Comparison of ENCODE assay signal across 26 mouse cellular contexts in the genomic region with DNA sequence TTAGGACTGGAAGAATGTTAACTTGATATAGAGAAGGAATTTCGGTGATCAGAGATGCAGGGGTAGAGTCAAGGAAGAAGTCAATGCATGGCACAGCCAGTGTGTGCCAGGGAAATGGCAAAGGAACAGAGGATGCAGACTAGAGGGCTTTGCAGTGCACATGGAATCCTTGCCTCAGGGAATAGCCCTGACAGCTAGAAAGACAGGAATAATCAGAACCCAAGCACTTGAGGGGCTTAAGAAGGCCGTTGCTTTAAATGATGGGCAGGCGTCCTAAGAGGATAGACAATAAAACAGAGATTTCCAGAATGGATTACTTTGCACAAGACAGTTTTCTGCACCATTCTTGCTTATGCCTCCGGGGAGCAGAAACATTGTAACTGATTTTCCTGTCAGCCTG.
A peak's percentile ranks its signal among the peaks of the same experiment; 100 is the strongest.
DNase-seq lines count a peak whose midpoint lies in the region; ATAC-seq and TF ChIP-seq lines count a peak whose summit lies in the region.
"Had no signal": no experiment of that assay in that cellular context is flagged by ENCODE, and none has a peak within 500 bp of the region (broad histone marks: within the 10 kb centered on the region; RNA-seq: fewer than 3 reads in every experiment).

No protein-coding gene starts in this region.

- no peak overlapping the region for H3K9ac ChIP-seq in midbrain, embryonic 11.5 days (ENCODE audit: low read length)
- no peak overlapping the region for H3K9ac ChIP-seq in midbrain, embryonic 14.5 days (replicated peaks; ENCODE audit: low read length)
- H3K9ac ChIP-seq: embryonic facial prominence, embryonic 12.5 days; embryonic facial prominence, embryonic 15.5 days; forebrain, postnatal 0 days; heart, embryonic 15.5 days; hindbrain, embryonic 13.5 days had no signal

- no peaks in the 10 kb centered on the region for H3K4me1 ChIP-seq in midbrain, embryonic 11.5 days (ENCODE audit: control insufficient read depth, insufficient read depth, low read length)
- H3K4me1 ChIP-seq in midbrain, embryonic 10.5 days: no peaks in the 10 kb centered on the region
- H3K4me1 ChIP-seq in midbrain, embryonic 14.5 days (ENCODE audit: control insufficient read depth, insufficient read depth, low read length): no peaks in the 10 kb centered on the region
- H3K4me1 ChIP-seq: embryonic facial prominence, embryonic 12.5 days; embryonic facial prominence, embryonic 15.5 days; heart, embryonic 15.5 days; hindbrain, embryonic 10.5 days; hindbrain, embryonic 13.5 days had no signal

- H3K4me2 ChIP-seq in midbrain, embryonic 11.5 days: no peak overlapping the region
- H3K4me2 ChIP-seq in midbrain, embryonic 14.5 days (ENCODE audit: low read length): no peak overlapping the region
- H3K4me2 ChIP-seq: embryonic facial prominence, embryonic 12.5 days; embryonic facial prominence, embryonic 15.5 days; heart, embryonic 11.5 days; heart, embryonic 15.5 days; hindbrain, embryonic 13.5 days had no signal

- H3K9me3 ChIP-seq in midbrain, embryonic 11.5 days (ENCODE audit: control insufficient read depth, low read length): no peaks in the 10 kb centered on the region
- no peaks in the 10 kb centered on the region for H3K9me3 ChIP-seq in midbrain, embryonic 10.5 days (replicated peaks)
- no peaks in the 10 kb centered on the region for H3K9me3 ChIP-seq in midbrain, embryonic 14.5 days (ENCODE audit: control insufficient read depth, low read length)
- H3K9me3 ChIP-seq: embryonic facial prominence, embryonic 12.5 days; embryonic facial prominence, embryonic 15.5 days; heart, embryonic 15.5 days; hindbrain, embryonic 10.5 days; hindbrain, embryonic 13.5 days had no signal

- H3K27me3 ChIP-seq in midbrain, embryonic 11.5 days (ENCODE audit: control insufficient read depth, insufficient read depth, low read length): no peaks in the 10 kb centered on the region
- no peaks in the 10 kb centered on the region for H3K27me3 ChIP-seq in midbrain, embryonic 10.5 days (ENCODE audit: low read depth, poor library complexity, severe bottlenecking)
- H3K27me3 ChIP-seq in midbrain, embryonic 14.5 days (ENCODE audit: control insufficient read depth, insufficient read depth, low read length): no peaks in the 10 kb centered on the region
- H3K27me3 ChIP-seq: embryonic facial prominence, embryonic 12.5 days; embryonic facial prominence, embryonic 15.5 days; heart, embryonic 15.5 days; hindbrain, embryonic 13.5 days had no signal

- no peaks in the 10 kb centered on the region for H3K36me3 ChIP-seq in midbrain, embryonic 11.5 days (ENCODE audit: control insufficient read depth, insufficient read depth, low read length)
- H3K36me3 ChIP-seq in midbrain, embryonic 10.5 days: no peaks in the 10 kb centered on the region
- H3K36me3 ChIP-seq in midbrain, embryonic 14.5 days (ENCODE audit: control insufficient read depth, insufficient read depth, low read length): no peaks in the 10 kb centered on the region
- H3K36me3 ChIP-seq: embryonic facial prominence, embryonic 12.5 days; embryonic facial prominence, embryonic 15.5 days; heart, embryonic 15.5 days; hindbrain, embryonic 10.5 days; hindbrain, embryonic 13.5 days had no signal

- H3K4me3 ChIP-seq in midbrain, embryonic 11.5 days (ENCODE audit: low read depth, low read length): no peak overlapping the region
- H3K4me3 ChIP-seq in midbrain, embryonic 10.5 days: no peak overlapping the region
- no peak overlapping the region for H3K4me3 ChIP-seq in midbrain, embryonic 14.5 days (replicated peaks; ENCODE audit: low read depth, low read length)
- H3K4me3 ChIP-seq: embryonic facial prominence, embryonic 12.5 days; embryonic facial prominence, embryonic 15.5 days; gastrocnemius, adult 2 months; heart, embryonic 15.5 days; hindbrain, embryonic 10.5 days; hindbrain, embryonic 13.5 days had no signal

- TF ChIP-seq CTCF in brain, embryonic 14.5 days (IDR thresholded peaks at IDR 0.05; ENCODE audit: borderline replicate concordance, extremely low read depth, insufficient read depth, insufficient read length): no peak

- 0 out of 2 replicates have a peak, but pooled peaks have one; percentile 22 for ATAC-seq in midbrain, embryonic 11.5 days (ENCODE audit: low FRiP score)
- 0 out of 2 replicates have a peak, but pooled peaks have one; percentile 24 for ATAC-seq in midbrain, embryonic 14.5 days (ENCODE audit: low FRiP score, low TSS enrichment)
- ATAC-seq: activated CD4-positive, CD25-positive, alpha-beta regulatory T cell, adult 4 months; forebrain, embryonic 14.5 days; forebrain, postnatal 0 days; hindbrain, embryonic 16.5 days had no signal

- no peak for TF ChIP-seq POLR2A in brain, embryonic 14.5 days (IDR thresholded peaks at IDR 0.05; ENCODE audit: borderline replicate concordance, extremely low read depth, insufficient read depth, insufficient read length, poor library complexity, severe bottlenecking)

- no peak for DNase-seq in midbrain, embryonic 11.5 days (ENCODE audit: low spot score, missing footprints)
- DNase-seq in midbrain, embryonic 10.5 days (ENCODE audit: low spot score): no peak
- DNase-seq in brain, embryonic 14.5 days (ENCODE audit: low read depth): peak; percentile 56
- peak; percentile 53 for DNase-seq in midbrain, embryonic 14.5 days
- DNase-seq in ovary, postnatal 14 days (ENCODE audit: low spot score): no peak
- no peak for DNase-seq in cerebellum, adult 8-10 months
- DNase-seq: adrenal gland, adult 8-10 months; adrenal gland, postnatal 25 days; cerebellum, adult 18-20 months; cerebellum, adult 9-11 months; cerebellum, postnatal 25 days; forebrain, postnatal 0 days; gastrocnemius, adult 2 months; gastrocnemius, postnatal 14 days; heart, adult 11 months; heart, postnatal 10 days; heart, postnatal 36 days had no signal

- H3K27ac ChIP-seq in midbrain, embryonic 11.5 days (ENCODE audit: low read depth, low read length): no peak overlapping the region
- H3K27ac ChIP-seq in midbrain, embryonic 10.5 days (replicated peaks): no peak overlapping the region
- no peak overlapping the region for H3K27ac ChIP-seq in midbrain, embryonic 14.5 days (replicated peaks; ENCODE audit: low read depth, low read length)
- H3K27ac ChIP-seq: embryonic facial prominence, embryonic 12.5 days; embryonic facial prominence, embryonic 15.5 days; gastrocnemius, adult 2 months; heart, embryonic 15.5 days; hindbrain, embryonic 10.5 days; hindbrain, embryonic 13.5 days had no signal

- 70% methylated on average over 4 of the region's 4 CpGs for WGBS in midbrain, embryonic 11.5 days
- WGBS in midbrain, embryonic 10.5 days: 79% methylated on average over 4 of the region's 4 CpGs
- 38% methylated on average over 4 of the region's 4 CpGs for WGBS in midbrain, embryonic 14.5 days

Comparison
In these comparisons a context has a peak if more than half of its experiments do, and no peak if none do; other contexts are left out.
1. DNase-seq: peak in brain, embryonic 14.5 days (single experiment) and midbrain, embryonic 14.5 days (single experiment); none in midbrain, embryonic 11.5 days (single experiment), midbrain, embryonic 10.5 days (single experiment), ovary, postnatal 14 days (single experiment) and cerebellum, adult 8-10 months (single experiment).